Mouse (Mus musculus): Measurements from ENCODE around the gene Gm20521. TPM values are rescaled to one million over a fixed set of nuclear protein-coding genes. Genes with fewer than 3 reads are reported as not detected.

The Gm20521 gene
- polyA plus RNA-seq, 1 experiment = not detected

- Histone ChIP-seq H3K4me1 (ENCODE audit: control insufficient read depth, insufficient read depth, low read length) (peaks cover 6% of the 10 kb centered on the region), H3K27ac (ENCODE audit: insufficient read depth, low read depth, low read length) (no peak overlapping the region), H3K4me3 (ENCODE audit: insufficient read depth, low read length) (no peak overlapping the region)
- no peak for TF ChIP-seq CTCF (IDR thresholded peaks at IDR 0.05; ENCODE audit: low read depth, low read length)
- TF ChIP-seq POLR2A (IDR thresholded peaks at IDR 0.05; ENCODE audit: borderline replicate concordance, low read depth, low read length) = no peak
Observed at GRCm38 (mm10) chr14:54866268-54866667, 17.0 kb upstream of the Gm20521 start.

GRCm38 (mm10) chr14:54866936-54867335, 16.3 kb upstream of the Gm20521 start:
- Histone ChIP-seq H3K4me1 (ENCODE audit: control insufficient read depth, insufficient read depth, low read length) (peaks cover 6% of the 10 kb centered on the region), H3K4me3 (ENCODE audit: insufficient read depth, low read length) (no peak overlapping the region)

GRCm38 (mm10) chr14:54868026-54868425, 15.2 kb upstream of the Gm20521 start:
- Histone ChIP-seq H3K4me1 (ENCODE audit: control insufficient read depth, insufficient read depth, low read length) (peaks cover 6% of the 10 kb centered on the region), H3K27ac (ENCODE audit: insufficient read depth, low read depth, low read length) (no peak overlapping the region), H3K4me3 (ENCODE audit: insufficient read depth, low read length) (no peak overlapping the region)
- TF ChIP-seq POLR2A (IDR thresholded peaks at IDR 0.05; ENCODE audit: borderline replicate concordance, low read depth, low read length) (no peak), CTCF (IDR thresholded peaks at IDR 0.05; ENCODE audit: low read depth, low read length) (no peak)

More at GRCm38 (mm10) chr14:54866936-54867335, 16.3 kb upstream of the Gm20521 start:
- TF ChIP-seq POLR2A (IDR thresholded peaks at IDR 0.05; ENCODE audit: borderline replicate concordance, low read depth, low read length) (no peak), CTCF (IDR thresholded peaks at IDR 0.05; ENCODE audit: low read depth, low read length) (peak; percentile 73)
- H3K27ac ChIP-seq (ENCODE audit: insufficient read depth, low read depth, low read length) = no peak overlapping the region

- H3K4me1 ChIP-seq (ENCODE audit: control insufficient read depth, insufficient read depth, low read length) = peaks cover 10% of the 10 kb centered on the region
- no peak within 1 kb of the TSS for H3K27ac ChIP-seq (ENCODE audit: insufficient read depth, low read depth, low read length)
- no peak for TF ChIP-seq POLR2A (IDR thresholded peaks at IDR 0.05; ENCODE audit: borderline replicate concordance, low read depth, low read length)
- no peak for TF ChIP-seq CTCF (IDR thresholded peaks at IDR 0.05; ENCODE audit: low read depth, low read length)
- H3K4me3 ChIP-seq (ENCODE audit: insufficient read depth, low read length) = no peak within 1 kb of the TSS
Observed at GRCm38 (mm10) chr14:54870861-54871260, 12.4 kb upstream of the Gm20521 start, which contains the start of gene Homez. TSS of gene Homez (minus strand) at chr14:54870961.

GRCm38 (mm10) chr14:54874165-54874564, 9.1 kb upstream of the Gm20521 start:
- no peak overlapping the region for H3K27ac ChIP-seq (ENCODE audit: insufficient read depth, low read depth, low read length)
- TF ChIP-seq CTCF (IDR thresholded peaks at IDR 0.05; ENCODE audit: low read depth, low read length) (no peak), POLR2A (IDR thresholded peaks at IDR 0.05; ENCODE audit: borderline replicate concordance, low read depth, low read length) (no peak)
- H3K4me1 ChIP-seq (ENCODE audit: control insufficient read depth, insufficient read depth, low read length) = peaks cover 5% of the 10 kb centered on the region; the same call in 1 of the 2 replicates
- no peak overlapping the region for H3K4me3 ChIP-seq (ENCODE audit: insufficient read depth, low read length)

GRCm38 (mm10) chr14:54875844-54876538, 7.2 kb upstream of the Gm20521 start:
- Histone ChIP-seq H3K4me3 (ENCODE audit: insufficient read depth, low read length) (peak overlapping the region; percentile 88), H3K27ac (ENCODE audit: insufficient read depth, low read depth, low read length) (peak overlapping the region; percentile 34), H3K4me1 (ENCODE audit: control insufficient read depth, insufficient read depth, low read length) (peaks cover 5% of the 10 kb centered on the region; the same call in 1 of the 2 replicates)
- TF ChIP-seq CTCF (IDR thresholded peaks at IDR 0.05; ENCODE audit: low read depth, low read length) = no peak
- no peak for TF ChIP-seq POLR2A (IDR thresholded peaks at IDR 0.05; ENCODE audit: borderline replicate concordance, low read depth, low read length)

- Histone ChIP-seq H3K4me1 (ENCODE audit: control insufficient read depth, insufficient read depth, low read length) (peaks cover 5% of the 10 kb centered on the region; the same call in 1 of the 2 replicates), H3K27ac (ENCODE audit: insufficient read depth, low read depth, low read length) (peak overlapping the region; percentile 71), H3K4me3 (ENCODE audit: insufficient read depth, low read length) (peak overlapping the region; percentile 88)
- no peak for TF ChIP-seq POLR2A (IDR thresholded peaks at IDR 0.05; ENCODE audit: borderline replicate concordance, low read depth, low read length)
- TF ChIP-seq CTCF (IDR thresholded peaks at IDR 0.05; ENCODE audit: low read depth, low read length) = no peak
Observed at GRCm38 (mm10) chr14:54876539-54877047, 6.6 kb upstream of the Gm20521 start.

- TF ChIP-seq POLR2A (IDR thresholded peaks at IDR 0.05; ENCODE audit: borderline replicate concordance, low read depth, low read length) (no peak), CTCF (IDR thresholded peaks at IDR 0.05; ENCODE audit: low read depth, low read length) (no peak)
- Histone ChIP-seq H3K27ac (ENCODE audit: insufficient read depth, low read depth, low read length) (peak within 1 kb of the TSS; percentile 71), H3K4me3 (ENCODE audit: insufficient read depth, low read length) (peak within 1 kb of the TSS; percentile 88), H3K4me1 (ENCODE audit: control insufficient read depth, insufficient read depth, low read length) (peaks cover 8% of the 10 kb centered on the region; the same call in 1 of the 2 replicates)
Observed at GRCm38 (mm10) chr14:54877048-54877715, 6.1 kb upstream of the Gm20521 start, which contains the start of gene Ppp1r3e. TSS of gene Ppp1r3e (minus strand) at chr14:54877550.

GRCm38 (mm10) chr14:54884022-54884712, 926 bp downstream of the Gm20521 start:
- no peak for TF ChIP-seq POLR2A (IDR thresholded peaks at IDR 0.05; ENCODE audit: borderline replicate concordance, low read depth, low read length)
- no peak for TF ChIP-seq CTCF (IDR thresholded peaks at IDR 0.05; ENCODE audit: low read depth, low read length)
- peaks cover 7% of the 10 kb centered on the region; the same call in 1 of the 2 replicates for H3K4me1 ChIP-seq (ENCODE audit: control insufficient read depth, insufficient read depth, low read length)
- H3K27ac ChIP-seq (ENCODE audit: insufficient read depth, low read depth, low read length) = no peak overlapping the region
- peak overlapping the region; percentile 67 for H3K4me3 ChIP-seq (ENCODE audit: insufficient read depth, low read length)
